Mouse (Mus musculus) adrenal gland, adult 18-20 months (tissue): ENCODE measurements at regions not wholly inside any gene's neighbourhood (a gene's known extent, or its start where the extent isn't known, plus 50 kb on each side); places are given as distances from the start of the nearest gene placed in this dataset.

Experiments
- DNase-seq, 2 experiments: peaks; one replicate each; pipeline ENCODE4 v3.0.0; 2021 to 2022; ENCODE audit warnings: low spot score in 2 of 2

DNA sequence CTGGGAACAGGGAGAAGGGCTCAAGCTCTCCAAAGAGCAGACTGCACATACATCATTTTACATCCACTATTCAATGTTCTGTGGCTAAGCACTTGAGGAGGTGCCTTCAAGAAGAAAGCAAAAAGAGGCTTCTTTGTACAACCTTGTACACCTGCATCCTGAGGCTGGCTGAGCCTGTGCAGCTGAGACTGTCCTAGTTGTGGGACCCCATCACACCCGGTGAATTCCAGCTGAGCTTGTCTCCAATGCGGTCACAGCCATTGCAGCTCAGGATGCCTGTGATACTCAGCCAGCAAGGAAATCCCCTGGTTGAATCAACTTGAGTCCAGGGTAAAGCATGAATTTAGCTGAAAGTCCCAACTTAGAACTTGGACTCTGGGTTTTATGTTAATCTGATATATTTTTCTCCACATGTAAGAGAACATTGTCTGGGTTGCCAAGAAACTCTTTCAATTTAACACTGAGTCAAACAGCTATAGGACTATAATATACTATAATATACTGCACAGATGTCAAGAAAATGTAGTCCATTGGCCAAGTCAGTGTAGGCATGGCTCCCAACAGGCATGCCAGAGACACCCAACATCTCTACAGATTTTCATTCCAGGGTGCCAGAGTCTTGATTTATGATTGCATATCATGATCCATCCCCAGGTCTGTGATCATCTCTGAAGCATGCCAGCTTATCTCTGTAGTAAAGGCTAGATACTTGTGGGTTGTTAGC is 599.2 kb downstream of the Pard3 start:
- DNase-seq, result no peak

DNA sequence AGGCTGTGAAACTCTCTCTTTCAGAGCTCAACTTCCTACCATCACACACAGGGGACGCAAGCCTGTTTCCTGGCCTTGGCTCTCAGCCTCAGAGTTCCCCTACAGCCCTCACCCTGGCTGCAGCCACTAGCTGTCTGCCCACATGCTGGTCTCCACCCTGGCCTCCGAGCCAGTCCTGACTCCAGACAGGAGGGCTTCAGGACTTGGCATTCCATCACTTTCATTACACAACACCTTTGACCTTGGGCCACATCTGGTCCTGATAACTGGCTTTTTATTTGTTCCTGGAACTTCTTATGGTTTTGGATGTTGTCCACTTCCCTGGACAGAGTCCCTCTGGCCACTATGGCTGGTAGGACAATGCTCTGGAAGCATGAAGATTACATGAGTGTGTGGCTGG is 602.9 kb downstream of the Pard3 start:
- DNase-seq, result no peak

DNA sequence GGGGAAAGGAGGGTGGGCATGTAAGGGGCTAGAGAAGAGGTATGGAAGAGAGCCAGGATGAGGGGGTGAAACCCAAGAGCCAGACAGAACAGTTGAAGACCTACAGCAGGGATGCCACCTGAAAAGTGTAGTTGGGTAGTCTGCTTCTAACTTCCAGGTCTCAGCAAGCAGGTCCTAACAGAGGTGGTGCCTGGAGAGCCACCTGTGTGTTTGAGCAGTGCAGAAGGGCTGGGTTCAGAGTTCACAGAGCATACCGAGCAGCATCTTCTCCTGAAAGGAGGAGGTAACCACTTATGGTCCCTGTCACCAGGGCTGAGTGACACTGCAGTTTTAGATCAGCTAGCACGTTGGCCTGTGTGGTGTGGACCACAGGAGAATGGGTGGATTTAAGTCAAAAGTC is 605.3 kb downstream of the Pard3 start:
- no peak for DNase-seq

- no peak for DNase-seq
These were observed 610.4 kb downstream of the Pard3 start for GRCm38 (mm10) chr8:127674063-127674462.

GRCm38 (mm10) chr8:127675377-127675776 is 611.7 kb downstream of the Pard3 start:
- no peak for DNase-seq

DNA sequence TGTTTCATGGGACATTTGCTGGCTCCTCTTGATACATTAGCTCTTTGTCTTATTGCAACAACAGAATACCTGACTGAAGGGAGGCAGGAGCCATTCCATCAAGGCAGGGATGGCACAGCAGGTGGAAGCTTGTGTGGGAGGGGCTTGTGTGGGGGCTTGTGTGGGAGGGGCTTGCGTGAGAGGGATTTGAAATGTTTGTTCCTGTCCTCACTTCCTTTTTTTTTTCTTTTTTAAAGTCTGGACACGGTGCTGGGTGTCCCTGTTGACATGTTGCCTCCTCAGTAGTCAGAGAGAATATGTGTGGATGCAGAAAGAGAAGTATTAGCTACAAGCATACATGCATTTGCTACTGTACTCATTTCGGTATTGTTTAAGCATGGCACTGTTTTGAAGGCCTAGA is 616.5 kb downstream of the Pard3 start:
- DNase-seq, result no peak

- DNase-seq, result no peak
These were observed 620.5 kb downstream of the Pard3 start for GRCm38 (mm10) chr8:127684213-127684612.

DNA sequence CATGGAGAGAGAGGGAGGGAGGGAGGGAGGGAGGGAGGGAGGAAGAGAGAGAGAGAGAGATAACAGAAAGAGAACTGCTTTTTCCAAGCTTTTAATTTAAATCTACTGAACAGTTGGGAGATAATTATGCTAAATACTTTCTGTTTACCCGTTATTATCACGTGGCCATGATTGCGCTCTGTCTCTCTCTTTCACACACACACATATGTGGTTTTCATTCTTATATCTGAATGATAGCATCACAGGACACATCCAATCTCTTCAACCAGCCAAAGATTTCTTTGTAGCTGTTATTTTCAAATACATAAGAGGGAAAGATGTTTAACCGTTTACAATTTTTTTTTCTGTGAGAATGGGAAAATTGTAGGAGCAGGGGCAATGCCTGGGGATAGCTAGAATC is 627.1 kb downstream of the Pard3 start:
- DNase-seq, result no peak

DNA sequence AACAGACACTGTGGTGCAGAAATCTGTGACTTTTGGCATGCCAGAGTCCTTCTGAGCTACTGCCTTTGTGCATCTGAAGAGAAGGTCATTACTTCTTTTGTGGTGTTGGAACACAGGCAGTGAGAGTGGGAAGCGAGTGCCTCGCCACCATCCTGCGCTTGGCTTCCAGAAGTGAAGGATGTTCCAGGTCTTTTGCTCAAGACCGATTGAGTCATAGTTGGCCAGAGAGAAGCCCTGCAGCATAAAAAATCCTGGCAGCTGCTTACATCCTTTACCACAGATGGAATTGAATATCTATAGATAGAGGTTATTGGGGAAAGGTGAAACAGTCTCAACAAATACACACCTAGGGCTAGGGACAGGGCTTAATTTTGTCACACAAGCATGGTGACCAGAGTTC is 634.7 kb downstream of the Pard3 start:
- DNase-seq, result no peak

- DNase-seq, result no peak
These were observed 640.7 kb downstream of the Pard3 start for GRCm38 (mm10) chr8:127704406-127704805.

DNA sequence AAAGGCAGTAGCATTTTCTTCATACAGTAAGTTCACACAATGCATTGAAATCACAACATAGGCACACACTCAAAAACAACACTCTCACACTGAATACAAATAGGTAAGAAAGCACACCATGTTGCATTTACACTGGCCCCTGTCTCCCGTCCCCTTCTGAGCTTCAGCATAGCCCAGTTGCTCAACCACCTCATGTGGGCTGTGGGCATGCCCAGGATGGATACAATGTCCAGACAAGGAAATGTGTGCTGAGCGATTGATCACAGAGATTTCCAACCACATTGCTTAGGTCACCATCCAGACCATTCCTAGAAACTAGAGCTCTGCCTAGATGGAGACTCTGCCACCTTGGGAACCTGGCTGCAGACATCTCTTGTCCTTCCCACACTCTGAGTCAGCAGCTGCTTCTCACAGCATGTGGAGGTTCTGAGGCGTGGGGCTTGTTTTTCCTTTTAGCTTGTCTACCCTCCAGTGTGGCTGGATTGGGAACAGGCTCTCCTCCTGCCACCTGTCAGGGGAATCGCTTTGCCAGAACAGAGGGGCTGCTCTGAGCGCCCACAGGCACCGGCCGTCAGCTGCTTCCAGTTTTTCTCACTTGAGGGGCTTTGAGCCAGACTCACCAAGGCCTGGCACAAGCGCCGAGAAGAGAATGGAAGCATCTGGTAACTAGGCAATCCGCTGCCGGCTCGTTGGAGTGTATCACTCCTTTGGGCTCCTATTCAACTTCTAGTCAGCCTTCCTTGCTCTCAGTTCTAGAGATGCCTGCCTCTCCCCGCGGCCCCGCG is 642.5 kb downstream of the Pard3 start:
- DNase-seq, result no peak

DNA sequence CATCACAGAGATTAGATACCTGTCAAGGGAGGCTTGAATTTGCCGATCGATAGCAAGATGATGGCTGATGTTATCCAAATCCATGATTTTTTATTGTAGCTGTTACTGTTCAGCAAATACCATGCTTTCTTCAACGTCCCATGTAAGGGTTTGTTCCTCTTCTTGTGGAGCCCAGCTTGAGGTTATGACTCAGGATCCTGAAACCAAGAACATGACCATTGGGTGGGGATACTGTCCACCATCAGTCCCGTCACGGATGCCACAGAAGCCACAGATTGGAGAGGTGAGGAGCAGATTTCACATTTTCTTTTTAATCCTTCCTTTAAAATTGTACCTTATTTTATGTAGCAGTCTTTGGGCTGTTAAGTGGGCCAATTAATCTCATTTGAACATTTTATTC is 645.7 kb downstream of the Pard3 start:
- no peak for DNase-seq

DNA sequence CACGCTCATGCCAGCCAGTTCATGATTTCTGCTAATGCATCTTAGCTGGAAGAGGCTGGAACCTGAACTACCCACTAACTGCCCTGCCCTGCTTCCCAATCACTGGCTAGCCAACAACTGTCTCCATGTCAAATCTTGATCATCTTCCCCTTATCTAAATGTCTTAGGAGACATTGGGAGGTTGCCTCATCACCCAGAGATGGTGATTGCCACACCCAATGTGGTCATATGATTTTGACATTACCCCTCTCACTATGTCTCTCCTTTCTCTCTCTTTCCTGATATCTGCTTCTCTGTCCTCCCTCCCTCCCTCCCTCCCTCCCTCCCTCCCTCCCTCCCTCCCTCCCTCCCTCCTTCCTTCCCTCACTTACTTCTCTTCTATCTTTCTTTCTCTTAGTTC is 643.3 kb upstream of the Nrp1 start:
- no peak for DNase-seq

GRCm38 (mm10) chr8:127717969-127718368 is 640.4 kb upstream of the Nrp1 start:
- DNase-seq, result no peak

- peak in 1 of 2 experiments; percentile 3 for DNase-seq
These were observed 638.5 kb upstream of the Nrp1 start for GRCm38 (mm10) chr8:127719881-127720280.

DNA sequence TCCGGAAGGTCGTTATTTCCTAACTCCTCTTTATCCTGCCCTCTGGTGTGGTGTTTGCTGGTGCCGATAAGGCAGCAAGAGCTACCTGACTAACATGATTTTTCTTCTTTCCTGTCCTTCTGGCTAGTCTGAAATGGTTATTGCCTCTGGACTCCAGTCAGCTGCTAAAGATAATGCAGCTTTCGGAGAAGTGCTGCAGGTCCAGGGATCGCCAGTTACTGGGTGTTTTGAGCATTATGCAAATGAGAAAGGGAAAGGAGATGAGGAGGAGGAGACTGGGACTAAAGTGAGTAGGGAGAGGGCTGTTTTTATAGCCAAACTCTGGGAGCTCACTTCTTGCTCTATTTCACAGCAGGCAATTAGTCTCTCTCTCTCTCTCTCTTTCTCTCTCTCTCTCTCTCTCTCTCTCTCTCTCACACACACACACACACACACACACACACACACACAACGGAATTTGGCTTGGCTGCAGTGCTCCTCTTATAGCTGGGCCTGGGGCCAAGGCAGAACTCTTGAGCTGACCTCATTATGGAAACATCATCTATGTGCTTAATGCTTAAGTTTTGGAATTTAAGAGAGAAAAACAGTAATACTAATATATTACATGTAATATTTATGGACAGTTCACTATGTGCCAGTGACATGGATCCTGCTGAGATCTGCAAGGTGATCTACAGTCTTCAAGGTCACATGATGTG is 637.7 kb upstream of the Nrp1 start:
- DNase-seq, result no peak

GRCm38 (mm10) chr8:127721624-127722023 is 636.8 kb upstream of the Nrp1 start:
- DNase-seq, result no peak

DNA sequence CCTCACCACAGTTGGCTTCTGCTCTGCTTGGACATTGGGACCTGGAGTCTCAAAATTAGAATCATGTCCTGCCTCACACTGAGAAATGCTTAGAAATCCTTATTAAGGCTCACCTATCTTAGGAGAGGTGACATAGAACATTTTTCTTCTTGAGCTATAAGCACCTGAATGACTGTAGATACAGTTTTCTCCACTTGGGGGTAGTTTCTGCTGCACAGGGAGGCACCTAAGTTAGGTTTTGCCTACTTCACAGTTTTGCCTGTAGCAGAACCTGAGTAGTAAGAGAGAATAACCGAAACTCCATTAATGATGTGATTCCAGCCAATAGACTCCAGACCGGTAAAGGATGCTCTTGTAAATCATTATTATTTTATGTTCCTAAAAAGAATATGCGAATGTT is 624.3 kb upstream of the Nrp1 start:
- no peak for DNase-seq

- DNase-seq, result no peak
These were observed 616.2 kb upstream of the Nrp1 start for GRCm38 (mm10) chr8:127742236-127742635.

GRCm38 (mm10) chr8:127745221-127745620 is 613.2 kb upstream of the Nrp1 start:
- DNase-seq, result peak in 1 of 2 experiments; percentile 6

- no peak for DNase-seq
These were observed 611.9 kb upstream of the Nrp1 start for GRCm38 (mm10) chr8:127746456-127746855.

DNA sequence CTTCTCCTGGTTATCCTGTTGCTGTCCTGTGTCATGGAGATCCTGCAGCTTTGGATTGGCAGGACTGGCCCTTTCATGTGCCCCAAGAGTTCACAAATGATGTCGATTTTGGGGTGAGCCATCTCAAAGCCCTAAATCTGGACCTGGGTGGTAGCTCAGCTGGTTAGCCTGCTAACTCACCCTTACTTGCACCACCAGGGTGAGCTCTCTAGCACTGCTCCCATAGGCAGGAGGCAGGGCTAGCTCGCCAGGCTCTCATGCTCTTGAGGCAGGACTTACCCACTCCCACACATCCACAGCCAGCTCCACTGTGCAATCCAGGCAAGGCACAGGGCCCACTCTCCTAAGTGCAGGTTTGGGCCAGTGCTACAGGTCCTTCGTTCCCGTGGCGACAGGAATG is 605.5 kb upstream of the Nrp1 start:
- no peak for DNase-seq
